ENCODE assay signal across 16 mouse cellular contexts in the genomic region with DNA sequence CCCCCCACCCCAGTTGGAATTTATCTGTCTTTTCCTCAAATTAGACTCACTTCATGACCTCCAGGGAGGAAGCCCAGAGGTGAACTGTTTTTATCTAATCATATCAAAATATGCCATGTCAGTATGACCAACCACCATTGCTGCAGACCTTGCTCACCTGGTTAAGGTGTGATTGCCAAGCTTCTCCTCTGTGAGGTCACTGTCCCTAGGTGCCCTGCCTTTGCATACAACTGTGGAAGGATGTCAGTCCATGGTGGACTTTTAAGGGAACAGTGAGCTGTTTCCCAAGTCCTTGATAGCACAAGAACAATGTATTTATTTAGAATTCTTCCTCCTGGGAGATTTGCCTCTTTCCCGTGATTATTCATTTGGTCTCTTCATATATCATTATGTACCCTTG.
"Had no signal": no experiment of that assay in that cellular context is flagged by ENCODE, and none has a peak within 500 bp of the region (broad histone marks: within the 10 kb centered on the region; RNA-seq: fewer than 3 reads in every experiment).

No protein-coding gene starts in this region.

- H3K36me3 ChIP-seq: neural tube, embryonic 13.5 days; neural tube, embryonic 15.5 days; stomach, embryonic 15.5 days had no signal

- DNase-seq: retina, postnatal 1 day; right cerebral cortex, adult 18-20 months; right cerebral cortex, postnatal 14 days; right cerebral cortex, postnatal 25 days; right cerebral cortex, postnatal 4 days; spleen, adult 18-20 months; thymus, adult 18-20 months; thymus, adult 2 months; thymus, postnatal 14 days; thymus, postnatal 25 days; thymus, postnatal 36 days; thymus, postnatal 4 days had no signal

- H3K27ac ChIP-seq: neural tube, embryonic 13.5 days; neural tube, embryonic 15.5 days; stomach, embryonic 15.5 days; stomach, postnatal 0 days had no signal

- H3K4me2 ChIP-seq: neural tube, embryonic 13.5 days; neural tube, embryonic 15.5 days; stomach, embryonic 15.5 days had no signal

- H3K9me3 ChIP-seq: neural tube, embryonic 13.5 days; neural tube, embryonic 15.5 days; stomach, embryonic 15.5 days had no signal

- H3K4me3 ChIP-seq: neural tube, embryonic 13.5 days; neural tube, embryonic 15.5 days; stomach, embryonic 15.5 days had no signal

- H3K27me3 ChIP-seq: neural tube, embryonic 13.5 days; neural tube, embryonic 15.5 days; stomach, embryonic 15.5 days had no signal

- H3K9ac ChIP-seq: neural tube, embryonic 13.5 days; neural tube, embryonic 15.5 days; stomach, embryonic 15.5 days had no signal
